Mouse (Mus musculus) ES-E14 (cell line): ENCODE measurements around the gene 6430571L13Rik. TPM values are rescaled to one million over a fixed set of nuclear protein-coding genes. Genes with fewer than 3 reads are reported as not detected.

Experiments used
- DNase-seq: peaks from one replicate; pipeline ENCODE4 v3.0.0-alpha.2; 2013; ENCODE audit warnings: low read depth, low spot score
- H3K27ac ChIP-seq: 2 replicates; pipeline ENCODE4 v1.5.1; 2012; ENCODE audit warnings: low read depth, mild to moderate bottlenecking, low read length, moderate library complexity, mixed read lengths; ENCODE audit not compliant: poor library complexity, insufficient read depth, severe bottlenecking
- H3K36me3 ChIP-seq: 2 replicates; pipeline ENCODE4 v1.6.1; 2012; ENCODE audit warnings: mild to moderate bottlenecking, low read length, moderate library complexity, mixed read lengths; ENCODE audit not compliant: control insufficient read depth, poor library complexity, insufficient read depth, severe bottlenecking
- H3K4me1 ChIP-seq, 2 experiments: fragments of 150-350 bp in 1 of 2; sonication (generic) in 1 of 2; 2 replicates each; pipeline ENCODE4 v1.6.1; 2012; ENCODE audit warnings: low read length in 2 of 2, mild to moderate bottlenecking in 1 of 2, mixed read lengths in 1 of 2; ENCODE audit not compliant: control insufficient read depth in 2 of 2, insufficient read depth in 2 of 2, poor library complexity in 1 of 2
- H3K4me3 ChIP-seq, 2 experiments: fragments of 150-350 bp in 1 of 2; sonication (generic) in 1 of 2; 2 replicates each; pipeline ENCODE4 v1.5.1; 2012; ENCODE audit warnings: low read length in 2 of 2, low read depth in 1 of 2, mild to moderate bottlenecking in 1 of 2, mixed read lengths in 1 of 2; ENCODE audit not compliant: insufficient read depth in 1 of 2, poor library complexity in 1 of 2, severe bottlenecking in 1 of 2
- H3K9ac ChIP-seq: 2 replicates; pipeline ENCODE4 v1.6.1; 2012; ENCODE audit warnings: low read depth, mild to moderate bottlenecking, low read length, mixed read lengths; ENCODE audit not compliant: poor library complexity, insufficient read depth, severe bottlenecking
- H3K9me3 ChIP-seq: fragments of 150-350 bp; sonication (generic); 2 replicates; pipeline ENCODE4 v1.6.1; 2012; ENCODE audit warnings: low read depth, mild to moderate bottlenecking, low read length; ENCODE audit not compliant: control insufficient read depth, insufficient read depth
- CHD2 ChIP-seq: IDR thresholded peaks from 2 replicates; pipeline ENCODE4 v1.6.1; 2014; ENCODE audit warnings: mild to moderate bottlenecking, low read depth, low read length, inconsistent platforms
- HCFC1 ChIP-seq: IDR thresholded peaks from 2 replicates; pipeline ENCODE4 v1.6.1; 2012; ENCODE audit warnings: low read length, inconsistent platforms, borderline replicate concordance; ENCODE audit not compliant: insufficient read depth
- MAFK ChIP-seq: IDR thresholded peaks from 2 replicates; pipeline ENCODE4 v1.6.1; 2014; ENCODE audit warnings: mild to moderate bottlenecking, low read depth, low read length, inconsistent platforms; ENCODE audit not compliant: insufficient read depth
- ZC3H11A ChIP-seq: IDR thresholded peaks from 2 replicates; pipeline ENCODE4 v1.6.1; 2012; ENCODE audit warnings: low read depth, mild to moderate bottlenecking, inconsistent platforms, low read length, borderline replicate concordance
- ZNF384 ChIP-seq: IDR thresholded peaks from 2 replicates; pipeline ENCODE4 v1.6.1; 2012; ENCODE audit warnings: low read depth, low read length, inconsistent platforms
- in situ Hi-C, 2 experiments: fragments of 600-800 bp; cut with MboI; formaldehyde crosslinking; loops; one replicate each; pipeline ENCODE4 v1.15.1; 2025; ENCODE audit warnings: low sequenced_read_pairs in 2 of 2, inconsistent platforms in 1 of 2; ENCODE audit not compliant: unreplicated experiment in 2 of 2
- total RNA-seq: library from RNA; depleted of rRNA; stranded (reverse); fragments of 300-350 nt; gene quantifications from 2 replicates; pipeline ENCODE4 v1.2.3, GENCODE M21; 2012

6430571L13Rik gene
- total RNA-seq, 1 experiment, result 0.45 TPM

- Histone ChIP-seq H3K4me1 (peaks cover 0 to 9% of the 10 kb centered on the region in 2 experiments; a peak in 2 of 4 replicates), H3K9ac (no peak overlapping the region), H3K9me3 (no peaks in the 10 kb centered on the region), H3K4me3 (no peak overlapping the region), H3K36me3 (no peaks in the 10 kb centered on the region), H3K27ac (no peak overlapping the region)
- DNase-seq, result no peak
- TF ChIP-seq MAFK (no peak), ZC3H11A (no peak), HCFC1 (no peak), ZNF384 (no peak), CHD2 (no peak)
- in situ Hi-C loops, result no loop called here
Observed at GRCm38 (mm10) chr9:107347586-107348183, 7.3 kb downstream of the 6430571L13Rik start.

GRCm38 (mm10) chr9:107349321-107349720, 8.9 kb downstream of the 6430571L13Rik start:
- no peak overlapping the region for H3K27ac ChIP-seq
- H3K9me3 ChIP-seq, result no peaks in the 10 kb centered on the region
- H3K36me3 ChIP-seq, result no peaks in the 10 kb centered on the region
- peaks cover 0 to 9% of the 10 kb centered on the region in 2 experiments; a peak in 2 of 4 replicates for H3K4me1 ChIP-seq
- no peak overlapping the region for H3K4me3 ChIP-seq
- no peak overlapping the region for H3K9ac ChIP-seq
- in situ Hi-C loops, result no loop called here
- no peak for DNase-seq
- TF ChIP-seq ZNF384, result no peak

- no peak for TF ChIP-seq CHD2
- no peak for TF ChIP-seq ZNF384
- TF ChIP-seq ZC3H11A, result no peak
- no peak for TF ChIP-seq HCFC1
- TF ChIP-seq MAFK, result no peak
- H3K9me3 ChIP-seq, result no peaks in the 10 kb centered on the region
- H3K36me3 ChIP-seq, result no peaks in the 10 kb centered on the region
- no peak overlapping the region for H3K9ac ChIP-seq
- no peak overlapping the region for H3K27ac ChIP-seq
- no peak for DNase-seq
- no peak overlapping the region for H3K4me3 ChIP-seq
- in situ Hi-C loops, result loop anchor here in 1 of 2 experiments (5.0 kb wide), 1 partner anchor 157 kb away; no protein-coding TSS in a partner anchor
- H3K4me1 ChIP-seq, result peaks cover 0 to 2% of the 10 kb centered on the region in 2 experiments; a peak in 1 of 4 replicates
Observed at GRCm38 (mm10) chr9:107354826-107355225, 14.4 kb downstream of the 6430571L13Rik start.

GRCm38 (mm10) chr9:107355870-107356765, 15.7 kb downstream of the 6430571L13Rik start:
- Histone ChIP-seq H3K4me1 (no peaks in the 10 kb centered on the region), H3K9me3 (no peaks in the 10 kb centered on the region), H3K27ac (no peak overlapping the region), H3K9ac (no peak overlapping the region), H3K4me3 (no peak overlapping the region), H3K36me3 (no peaks in the 10 kb centered on the region)
- no peak for DNase-seq
- no peak for TF ChIP-seq CHD2
- no peak for TF ChIP-seq MAFK
- in situ Hi-C loops, result loop anchor here in 1 of 2 experiments (5.0 kb wide), 1 partner anchor 156 kb away; no protein-coding TSS in a partner anchor
